Mouse (Mus musculus) hindbrain, embryonic 16.5 days (tissue): ENCODE measurements around the gene Cdc16. TPM values are rescaled to one million over a fixed set of nuclear protein-coding genes. Genes with fewer than 3 reads are reported as not detected.
A peak's percentile ranks its signal among the peaks of the same experiment; 100 is the strongest.
"Not testable (repeated sequence)": the region's sequence is repeated elsewhere in the genome, so short reads cannot be mapped to it uniquely, and the experiment has no call there.

Experiments used
- ATAC-seq: fragments of 200-750 bp; cut with Nextera tagmentation; 2 replicates; pipeline ENCODE4 v1.8.0; 2017; ENCODE audit warnings: moderate TSS enrichment, moderate library complexity
- H3K27ac ChIP-seq: fragments of 300-500 bp; sonication (generic); 2 replicates; pipeline ENCODE4 v1.5.1; 2014; ENCODE audit warnings: low read depth, mild to moderate bottlenecking, control low read depth, low read length, moderate library complexity
- H3K27me3 ChIP-seq: fragments of 300-500 bp; sonication (generic); replicated peaks from 2 replicates; pipeline ENCODE4 v1.6.1; 2014; ENCODE audit warnings: low read length; ENCODE audit not compliant: control insufficient read depth, insufficient read depth
- H3K36me3 ChIP-seq: fragments of 300-500 bp; sonication (generic); 2 replicates; pipeline ENCODE4 v1.6.1; 2014; ENCODE audit warnings: mild to moderate bottlenecking, low read length, moderate library complexity, mixed read lengths; ENCODE audit not compliant: control insufficient read depth, insufficient read depth
- H3K4me1 ChIP-seq: fragments of 300-500 bp; sonication (generic); 2 replicates; pipeline ENCODE4 v1.6.1; 2014; ENCODE audit warnings: low read depth, low read length; ENCODE audit not compliant: control insufficient read depth, insufficient read depth
- H3K4me2 ChIP-seq: fragments of 300-500 bp; sonication (generic); 2 replicates; pipeline ENCODE4 v1.6.1; 2014; ENCODE audit warnings: mild to moderate bottlenecking, low read length, control low read depth, moderate library complexity
- H3K4me3 ChIP-seq: fragments of 300-500 bp; sonication (generic); 2 replicates; pipeline ENCODE4 v1.5.1; 2014; ENCODE audit warnings: mild to moderate bottlenecking, low read length, control low read depth, moderate library complexity
- H3K9ac ChIP-seq: fragments of 300-500 bp; sonication (generic); 2 replicates; pipeline ENCODE4 v1.6.1; 2014; ENCODE audit warnings: low read depth, mild to moderate bottlenecking, control low read depth, low read length, moderate library complexity
- H3K9me3 ChIP-seq: fragments of 300-500 bp; sonication (generic); 2 replicates; pipeline ENCODE4 v1.6.1; 2014; ENCODE audit warnings: mild to moderate bottlenecking, low read length, moderate library complexity; ENCODE audit not compliant: control insufficient read depth
- WGBS: fragments of 180-500 bp; shearing (Covaris S2); extraction: QIAGEN DNeasy Blood & Tissue Kit; methylation state at CpG from one replicate; pipeline ENCODE4 v1.1.7; 2014; 5-methylcytosine and 5-hydroxymethylcytosine counted together
- polyA plus RNA-seq: library from polyadenylated mRNA; unstranded; fragments of >200 nt; fragmentation: Nextera tagmentation; extraction: Ambion mirVana; gene quantifications from 2 replicates; pipeline ENCODE4 v1.2.1, GENCODE M21; 2015

The Cdc16 gene
- 142 and 149 TPM in 2 replicates for polyA plus RNA-seq

DNA sequence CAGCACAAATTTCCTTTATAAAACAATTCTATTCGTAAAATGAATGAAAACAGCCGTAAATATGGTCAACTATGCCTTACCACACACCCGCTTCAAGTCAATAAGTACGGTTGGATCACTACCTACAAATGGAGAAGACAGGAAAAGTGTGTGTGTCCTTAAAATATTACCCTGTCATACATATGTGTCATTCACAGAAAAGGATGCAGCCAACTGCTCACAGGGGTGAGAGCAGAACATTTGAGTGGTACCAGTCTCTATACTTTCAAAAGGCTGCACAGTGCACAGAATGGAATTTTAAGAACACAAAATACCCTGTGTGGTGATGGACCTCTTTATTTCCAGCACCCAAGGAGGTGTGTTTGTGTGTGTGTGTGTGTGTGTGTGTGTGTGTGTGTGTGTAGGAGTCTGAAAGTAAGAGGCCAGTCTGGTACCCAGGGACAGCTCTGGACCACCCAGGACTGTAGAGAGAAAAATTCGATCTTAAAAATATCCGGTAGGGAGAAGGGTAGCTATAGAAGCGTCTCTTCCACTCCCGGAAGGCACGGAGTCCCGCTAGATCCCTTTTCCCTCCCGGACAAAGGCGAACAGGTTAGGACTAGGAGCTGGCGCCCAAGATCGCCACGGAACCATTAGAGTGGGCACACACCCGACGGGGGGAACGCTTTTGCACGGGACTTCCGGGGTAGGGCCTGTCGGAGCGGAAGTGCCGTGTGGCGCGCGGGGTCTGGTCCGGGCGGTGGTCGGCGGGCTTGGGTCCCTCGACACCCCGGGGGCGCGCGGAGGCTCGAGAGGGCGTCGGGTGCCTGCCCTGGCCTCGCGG is at the start of gene Cdc16:
Cdc16 (plus strand) TSS at position 695 of the 823 bp plus-strand sequence.
- Histone ChIP-seq H3K9ac (peak within 1 kb of the TSS; percentile 97), H3K9me3 (no peaks in the 10 kb centered on the region), H3K27ac (peak within 1 kb of the TSS; percentile 85), H3K27me3 (no peaks in the 10 kb centered on the region), H3K4me3 (peak within 1 kb of the TSS; percentile 100), H3K4me2 (peak within 1 kb of the TSS; percentile 95), H3K36me3 (peaks cover 6% of the 10 kb centered on the region), H3K4me1 (peaks cover 13% of the 10 kb centered on the region)
- 9% methylated on average over 36 of the region's 40 CpGs for WGBS
- peak; percentile 97 for ATAC-seq

DNA sequence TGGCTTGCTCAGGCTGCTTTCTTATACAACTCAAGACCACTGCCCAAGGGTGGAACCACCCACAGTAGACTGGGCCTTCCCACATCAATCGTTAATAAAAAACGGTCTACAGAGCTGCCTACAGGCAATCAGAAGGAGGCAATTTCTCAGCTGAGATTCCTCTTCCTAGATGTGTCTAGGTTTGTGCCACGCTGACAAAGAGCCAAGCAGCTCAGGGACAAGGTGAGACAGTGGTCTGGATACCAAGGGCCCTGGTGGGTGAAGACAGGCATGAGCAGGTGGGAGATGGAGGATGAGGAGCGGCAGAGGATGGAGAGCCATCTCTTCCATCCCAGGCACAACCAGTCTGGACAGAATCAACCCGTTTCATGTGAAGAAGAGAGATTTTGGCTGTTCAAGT is 49.0 kb upstream of the Cdc16 start:
- H3K9me3 ChIP-seq = no peaks in the 10 kb centered on the region
- no peak overlapping the region for H3K27ac ChIP-seq
- 92% methylated on average over 5 of the region's 5 CpGs for WGBS
- H3K4me1 ChIP-seq = peaks cover 7% of the 10 kb centered on the region
- no peak overlapping the region for H3K4me2 ChIP-seq
- H3K4me3 ChIP-seq = no peak overlapping the region
- no peak for ATAC-seq
- no peaks in the 10 kb centered on the region for H3K27me3 ChIP-seq
- no peak overlapping the region for H3K9ac ChIP-seq
- no peaks in the 10 kb centered on the region for H3K36me3 ChIP-seq

DNA sequence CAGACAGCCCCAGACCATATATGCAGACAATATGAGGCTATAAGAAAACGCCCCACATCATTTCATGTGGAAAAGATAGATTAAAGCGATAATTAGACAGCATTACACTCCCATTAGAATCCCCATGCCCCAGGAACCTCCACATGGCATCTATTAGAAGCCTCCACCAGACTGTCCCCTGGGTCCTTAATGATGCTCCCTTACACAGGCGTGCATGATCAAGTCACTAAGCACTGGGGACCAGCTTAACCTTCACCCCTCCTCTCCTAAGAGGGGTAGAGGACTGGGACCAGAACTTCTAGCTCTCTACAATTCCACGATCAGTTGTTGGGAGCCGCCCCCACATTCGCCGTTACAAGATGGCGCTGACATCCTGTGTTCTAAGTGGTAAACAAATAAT is 38.5 kb upstream of the Cdc16 start:
- Histone ChIP-seq H3K4me2 (no peak overlapping the region), H3K27ac (no peak overlapping the region), H3K9ac (no peak overlapping the region), H3K27me3 (no peaks in the 10 kb centered on the region), H3K36me3 (no peaks in the 10 kb centered on the region), H3K4me3 (no peak overlapping the region), H3K4me1 (no peaks in the 10 kb centered on the region), H3K9me3 (no peaks in the 10 kb centered on the region)
- WGBS = 87% methylated on average over 8 of the region's 8 CpGs
- ATAC-seq = no peak

DNA sequence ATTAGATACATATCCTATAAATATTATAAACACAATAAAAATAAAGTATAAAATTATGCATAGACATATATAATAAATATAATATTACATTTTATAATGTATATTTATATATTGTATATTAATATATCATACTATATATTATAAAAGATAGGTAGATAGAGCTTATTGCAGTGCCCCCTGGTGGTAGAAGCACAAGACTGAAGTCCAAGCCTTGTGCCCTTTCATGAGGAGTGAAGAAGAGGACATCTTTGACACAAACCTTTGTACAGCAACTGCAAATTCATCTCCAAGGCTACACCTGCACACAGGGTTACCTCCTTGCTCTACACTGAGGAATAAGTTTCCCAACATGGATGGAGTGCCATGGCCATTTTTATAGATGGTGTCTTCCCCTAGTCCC is 31.8 kb upstream of the Cdc16 start:
- no peaks in the 10 kb centered on the region for H3K36me3 ChIP-seq
- no peaks in the 10 kb centered on the region for H3K4me1 ChIP-seq
- H3K4me3 ChIP-seq = no peak overlapping the region
- ATAC-seq = no peak
- no peak overlapping the region for H3K4me2 ChIP-seq
- no peaks in the 10 kb centered on the region for H3K27me3 ChIP-seq
- H3K9ac ChIP-seq = no peak overlapping the region
- no peak overlapping the region for H3K27ac ChIP-seq
- no peaks in the 10 kb centered on the region for H3K9me3 ChIP-seq

DNA sequence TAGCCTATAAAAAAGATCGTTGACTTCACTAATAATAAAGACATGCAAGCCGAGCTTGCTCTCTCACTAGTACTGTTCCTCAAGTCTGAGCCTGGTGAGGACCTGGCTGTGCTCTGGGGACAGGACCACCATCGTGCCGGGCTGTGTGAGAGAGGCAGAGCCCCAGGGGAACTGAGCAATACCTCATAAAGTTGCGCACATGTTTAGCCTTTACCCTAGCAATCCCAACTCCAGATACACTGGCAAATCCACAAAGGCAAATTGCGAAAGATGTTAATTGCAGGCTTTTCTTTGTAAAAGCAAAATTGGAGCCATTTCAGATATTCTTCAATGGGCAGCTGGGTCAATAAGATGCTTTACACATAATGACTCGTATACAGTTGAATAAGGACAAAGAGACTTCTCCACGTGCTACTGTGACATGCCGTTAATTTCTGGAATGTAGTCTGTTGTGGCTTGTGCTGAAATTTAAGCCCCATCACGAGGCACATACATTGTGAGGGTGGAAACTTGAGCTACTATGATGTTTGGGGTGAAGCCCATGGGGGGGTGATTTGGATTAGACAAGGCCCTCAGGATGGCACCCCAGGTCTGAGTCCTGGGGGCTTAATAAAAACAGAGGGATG is 29.9 kb upstream of the Cdc16 start:
- Histone ChIP-seq H3K27me3 (no peaks in the 10 kb centered on the region), H3K4me2 (no peak overlapping the region), H3K27ac (no peak overlapping the region), H3K9ac (no peak overlapping the region), H3K9me3 (no peaks in the 10 kb centered on the region), H3K4me1 (no peaks in the 10 kb centered on the region), H3K4me3 (no peak overlapping the region), H3K36me3 (no peaks in the 10 kb centered on the region)
- WGBS = 62% methylated on average over 10 of the region's 10 CpGs
- no peak for ATAC-seq

DNA sequence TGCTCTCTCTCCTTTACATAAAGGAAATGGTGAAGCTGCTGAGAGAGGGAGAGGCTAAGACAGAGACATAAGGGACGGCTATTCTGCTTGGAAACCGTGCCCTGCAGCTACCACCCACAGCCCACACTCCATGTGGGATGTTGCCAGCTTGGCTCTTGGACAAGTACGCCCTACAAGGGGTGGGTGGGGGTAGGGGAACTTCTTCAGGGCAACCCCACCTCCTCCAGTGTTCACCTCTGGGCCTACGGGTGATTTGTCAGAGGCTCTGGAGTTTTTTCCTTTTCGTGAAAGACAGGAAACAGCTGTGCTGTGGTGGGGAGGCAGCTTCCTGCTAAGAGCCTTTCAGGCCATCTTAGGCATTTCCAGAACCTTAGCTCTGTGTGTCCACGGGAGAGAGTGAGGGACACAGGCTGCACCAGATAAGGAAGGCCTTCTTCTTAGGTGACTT is 17.1 kb upstream of the Cdc16 start:
- H3K4me2 ChIP-seq = no peak overlapping the region
- WGBS = 45% methylated on average over 6 of the region's 6 CpGs
- no peaks in the 10 kb centered on the region for H3K9me3 ChIP-seq
- no peaks in the 10 kb centered on the region for H3K36me3 ChIP-seq
- H3K27ac ChIP-seq = no peak overlapping the region
- peak; percentile 20; the same call in 1 of the 2 replicates for ATAC-seq
- H3K9ac ChIP-seq = no peak overlapping the region
- 0 out of 2 replicates have a peak, but pooled peaks cover 2% of the 10 kb centered on the region for H3K4me1 ChIP-seq
- no peak overlapping the region for H3K4me3 ChIP-seq
- no peaks in the 10 kb centered on the region for H3K27me3 ChIP-seq

DNA sequence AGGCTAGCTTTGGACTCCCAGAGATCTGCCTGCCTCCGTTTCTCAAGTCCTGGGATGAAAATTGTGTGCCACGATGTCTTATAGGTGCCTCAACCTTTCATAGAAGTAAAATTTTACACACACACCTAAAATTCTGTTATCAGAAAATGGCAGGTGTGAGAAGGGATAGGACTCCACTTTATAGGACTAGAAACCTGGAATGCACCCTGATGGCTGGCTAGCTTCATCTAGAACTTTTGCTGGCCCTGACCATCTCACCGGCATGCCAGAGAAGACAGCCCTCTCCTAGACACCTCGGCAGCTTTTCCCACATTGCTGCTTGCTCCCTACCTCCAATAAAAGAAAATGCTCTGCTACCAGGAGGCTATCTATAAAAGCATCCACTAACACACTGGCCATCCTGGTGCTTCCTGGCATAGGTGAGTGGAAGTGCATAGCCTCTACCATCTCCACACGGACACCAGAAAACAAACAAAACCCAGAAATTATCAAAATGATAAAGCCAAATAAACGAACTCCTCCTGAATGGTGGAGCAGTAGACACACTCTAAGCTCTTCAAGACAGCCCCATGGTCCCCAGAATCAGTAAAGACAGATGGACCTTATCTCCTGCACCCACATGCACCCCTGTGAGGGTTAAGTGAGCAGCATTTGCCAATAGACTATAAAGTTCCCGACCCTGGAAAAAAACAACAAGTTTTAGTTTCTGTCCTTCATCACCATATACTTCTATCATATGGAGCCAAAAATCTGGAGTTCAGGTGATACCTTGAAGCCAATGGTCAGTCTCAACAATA is 16.5 kb upstream of the Cdc16 start:
- 0 out of 2 replicates have a peak, but pooled peaks cover 2% of the 10 kb centered on the region for H3K4me1 ChIP-seq
- no peak overlapping the region for H3K4me3 ChIP-seq
- H3K36me3 ChIP-seq = no peaks in the 10 kb centered on the region
- H3K27ac ChIP-seq = no peak overlapping the region
- H3K9ac ChIP-seq = no peak overlapping the region
- H3K4me2 ChIP-seq = no peak overlapping the region
- ATAC-seq = no peak
- 83% methylated on average over 7 of the region's 7 CpGs for WGBS
- no peaks in the 10 kb centered on the region for H3K9me3 ChIP-seq
- H3K27me3 ChIP-seq = no peaks in the 10 kb centered on the region

DNA sequence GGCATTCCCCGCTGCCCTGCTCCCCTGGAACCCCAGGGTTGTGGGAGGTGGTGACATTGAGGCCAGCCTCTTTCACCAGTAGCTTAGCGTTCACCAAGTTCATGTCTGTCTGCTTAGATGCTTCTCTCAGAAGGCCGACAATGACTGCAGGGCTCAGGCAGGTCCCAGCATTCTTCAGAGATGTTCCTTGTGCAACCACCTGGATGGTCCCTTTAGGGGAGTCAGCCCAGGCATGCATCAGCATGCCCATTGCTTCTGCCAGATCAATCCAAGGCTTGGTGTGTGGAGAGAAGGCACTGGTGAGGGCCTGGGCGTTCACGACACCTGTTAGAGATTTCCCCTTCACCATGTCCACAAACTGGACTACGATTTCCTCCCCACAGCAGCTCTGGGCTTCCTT is 11.3 kb upstream of the Cdc16 start:
- not testable (repeated sequence) for H3K4me1 ChIP-seq, ATAC-seq, H3K4me2 ChIP-seq, H3K36me3 ChIP-seq, H3K27ac ChIP-seq, H3K9ac ChIP-seq, H3K4me3 ChIP-seq, H3K9me3 ChIP-seq, H3K27me3 ChIP-seq
- 94% methylated on average over 4 of the region's 6 CpGs for WGBS

DNA sequence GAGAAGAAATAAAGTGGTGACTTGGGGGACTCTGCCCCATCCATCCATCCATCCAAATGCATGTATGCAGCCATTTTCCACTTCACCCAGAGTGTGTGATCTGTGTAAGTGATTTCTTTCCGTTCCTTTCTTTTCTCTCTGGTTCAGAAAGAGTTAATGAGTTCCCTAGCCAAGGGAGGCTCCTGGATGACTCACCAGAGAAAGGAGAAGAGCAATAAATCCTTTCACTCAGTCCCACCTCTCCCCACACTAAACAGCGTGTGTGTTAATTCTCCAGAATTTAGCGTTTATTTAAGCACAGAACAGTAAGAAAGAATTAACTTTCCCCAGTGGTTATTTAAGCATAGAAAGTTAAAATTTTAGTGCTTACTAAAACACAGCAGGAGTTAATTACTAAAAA is 9.8 kb upstream of the Cdc16 start:
- no peaks in the 10 kb centered on the region for H3K36me3 ChIP-seq
- ATAC-seq = no peak
- H3K27ac ChIP-seq = no peak overlapping the region
- no peak overlapping the region for H3K4me3 ChIP-seq
- no peaks in the 10 kb centered on the region for H3K4me1 ChIP-seq
- H3K27me3 ChIP-seq = no peaks in the 10 kb centered on the region
- WGBS = 35% methylated on average over 3 of the region's 3 CpGs
- H3K9me3 ChIP-seq = 0 out of 2 replicates have a peak, but pooled peaks cover 2% of the 10 kb centered on the region
- H3K4me2 ChIP-seq = no peak overlapping the region
- H3K9ac ChIP-seq = no peak overlapping the region
